Mouse (Mus musculus) left cerebral cortex, adult 2 months (tissue): Measurements from ENCODE around the gene Ryr1. TPM values are rescaled to one million over a fixed set of nuclear protein-coding genes. Genes with fewer than 3 reads are reported as not detected.

Experiments used
- DNase-seq, 2 experiments: peaks; one replicate each; pipeline ENCODE4 v3.0.0; 2021 to 2022; ENCODE audit warnings: low spot score in 2 of 2, mixed read lengths in 1 of 2; ENCODE audit errors: extremely low spot score in 1 of 2
- H3K27ac ChIP-seq: fragments of 200-600 bp; 2 replicates; pipeline ENCODE4 v1.8.1; 2022
- H3K4me3 ChIP-seq: fragments of 200-600 bp; 2 replicates; pipeline ENCODE4 v1.8.1; 2022
- CTCF ChIP-seq: fragments of 200-600 bp; IDR thresholded peaks from 2 replicates; pipeline ENCODE4 v1.8.1; 2022; ENCODE audit warnings: antibody characterized with exemption, mild to moderate bottlenecking, moderate library complexity
- intact Hi-C: fragments of 180-260 bp; cut with DNase I; formaldehyde crosslinking; loops from one replicate; pipeline ENCODE4 v1.15.1; 2025
- total RNA-seq, 2 experiments: library from RNA; stranded (reverse); gene quantifications; 2 replicates each; pipeline ENCODE4 v1.2.3; 2021

The Ryr1 gene
- total RNA-seq, 2 experiments from 2014 or later, result 7.7 to 10.5 TPM

GRCm38 (mm10) chr7:29108992-29109955, 15.7 kb downstream of the Ryr1 start:
- Histone ChIP-seq H3K27ac (no peak overlapping the region), H3K4me3 (peak overlapping the region; percentile 28)
- TF ChIP-seq CTCF, result no peak
- DNase-seq, result peak; percentile 33 to 46
- intact Hi-C loops, result no loop called here

GRCm38 (mm10) chr7:29101286-29102017, 23.5 kb downstream of the Ryr1 start:
- DNase-seq, result no peak
- intact Hi-C loops, result no loop called here
- no peak for TF ChIP-seq CTCF

GRCm38 (mm10) chr7:29097131-29097530, 27.8 kb downstream of the Ryr1 start:
- TF ChIP-seq CTCF, result no peak

More at GRCm38 (mm10) chr7:29101286-29102017, 23.5 kb downstream of the Ryr1 start:
- no peak overlapping the region for H3K27ac ChIP-seq
- H3K4me3 ChIP-seq, result no peak overlapping the region

GRCm38 (mm10) chr7:29088817-29089216, 36.2 kb downstream of the Ryr1 start:
- DNase-seq, result peak; percentile 61 to 68
- H3K4me3 ChIP-seq, result no peak overlapping the region
- intact Hi-C loops, result no loop called here
- peak overlapping the region; percentile 78 for H3K27ac ChIP-seq
- TF ChIP-seq CTCF, result no peak

More at GRCm38 (mm10) chr7:29097131-29097530, 27.8 kb downstream of the Ryr1 start:
- Histone ChIP-seq H3K27ac (no peak overlapping the region), H3K4me3 (no peak overlapping the region)
- no peak for DNase-seq
- intact Hi-C loops, result no loop called here

- Histone ChIP-seq H3K27ac (no peak overlapping the region), H3K4me3 (no peak overlapping the region)
- peak; percentile 18 for TF ChIP-seq CTCF
- intact Hi-C loops, result no loop called here
- DNase-seq, result no peak
Observed at GRCm38 (mm10) chr7:29086902-29087301, 38.1 kb downstream of the Ryr1 start.

- intact Hi-C loops, result no loop called here
Observed at GRCm38 (mm10) chr7:29085981-29086380, 39.0 kb downstream of the Ryr1 start.

GRCm38 (mm10) chr7:29084411-29084810, 40.6 kb downstream of the Ryr1 start:
- no peak for TF ChIP-seq CTCF
- no peak for DNase-seq
- intact Hi-C loops, result no loop called here
- Histone ChIP-seq H3K4me3 (no peak overlapping the region), H3K27ac (no peak overlapping the region)

More at GRCm38 (mm10) chr7:29085981-29086380, 39.0 kb downstream of the Ryr1 start:
- no peak for TF ChIP-seq CTCF
- H3K4me3 ChIP-seq, result no peak overlapping the region
- no peak overlapping the region for H3K27ac ChIP-seq
- no peak for DNase-seq

- H3K4me3 ChIP-seq, result no peak overlapping the region
- H3K27ac ChIP-seq, result no peak overlapping the region
- DNase-seq, result no peak
- intact Hi-C loops, result no loop called here
- TF ChIP-seq CTCF, result no peak
Observed at GRCm38 (mm10) chr7:29079419-29079950, 45.5 kb downstream of the Ryr1 start.

- intact Hi-C loops, result no loop called here
- TF ChIP-seq CTCF, result no peak
- DNase-seq, result peak; percentile 39 to 44
- no peak overlapping the region for H3K27ac ChIP-seq
- H3K4me3 ChIP-seq, result no peak overlapping the region
Observed at GRCm38 (mm10) chr7:29076977-29077376, 48.0 kb downstream of the Ryr1 start.

- DNase-seq, result no peak
- TF ChIP-seq CTCF, result no peak
- intact Hi-C loops, result no loop called here
- H3K27ac ChIP-seq, result no peak overlapping the region
- H3K4me3 ChIP-seq, result no peak overlapping the region
Observed at GRCm38 (mm10) chr7:29075208-29075607, 49.8 kb downstream of the Ryr1 start.

- TF ChIP-seq CTCF, result peak; percentile 50
- DNase-seq, result peak in 1 of 2 experiments; percentile 43
- Histone ChIP-seq H3K27ac (no peak overlapping the region), H3K4me3 (no peak overlapping the region)
- intact Hi-C loops, result no loop called here
Observed at GRCm38 (mm10) chr7:29072689-29073088, 52.3 kb downstream of the Ryr1 start.
